Mouse (Mus musculus): ENCODE data around the gene Adamts6.

The Adamts6 gene

GRCm38 (mm10) chr13:104517638-104518311 is 230.1 kb downstream of the Adamts6 start:
- DNase-seq = no peak

- peak; percentile 91 for DNase-seq
Observed at GRCm38 (mm10) chr13:104518312-104519005, 230.8 kb downstream of the Adamts6 start.

GRCm38 (mm10) chr13:104519006-104519695 is 231.5 kb downstream of the Adamts6 start:
- DNase-seq = no peak

- no peak for DNase-seq
Observed at GRCm38 (mm10) chr13:104519981-104520380, 232.3 kb downstream of the Adamts6 start.

GRCm38 (mm10) chr13:104520461-104520860 is 232.8 kb downstream of the Adamts6 start:
- DNase-seq = no peak

DNA sequence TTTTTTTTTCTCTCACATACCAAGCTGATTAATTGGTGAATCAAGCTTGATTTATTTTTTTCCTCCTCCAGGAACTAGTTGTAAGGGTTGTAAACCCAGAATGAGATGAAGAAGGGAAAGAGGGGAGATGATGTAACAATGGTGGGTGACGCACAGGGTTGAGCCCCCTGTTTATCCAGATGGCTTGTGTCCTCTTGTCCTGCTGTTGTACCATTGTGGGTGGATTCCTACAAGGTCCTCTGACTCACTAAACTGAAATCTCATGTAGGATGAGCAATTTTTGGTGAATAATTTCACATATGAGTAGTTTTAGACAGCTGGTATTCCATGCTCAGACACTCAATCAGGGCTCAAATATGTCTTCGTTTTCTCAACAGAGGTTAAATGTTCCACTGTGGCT is 233.9 kb downstream of the Adamts6 start:
- DNase-seq = no peak

GRCm38 (mm10) chr13:104525656-104526055 is 238.0 kb downstream of the Adamts6 start:
- DNase-seq = no peak

GRCm38 (mm10) chr13:104529238-104529637 is 241.6 kb downstream of the Adamts6 start:
- DNase-seq = no peak

GRCm38 (mm10) chr13:104531841-104532240 is 244.2 kb downstream of the Adamts6 start:
- no peak for DNase-seq

DNA sequence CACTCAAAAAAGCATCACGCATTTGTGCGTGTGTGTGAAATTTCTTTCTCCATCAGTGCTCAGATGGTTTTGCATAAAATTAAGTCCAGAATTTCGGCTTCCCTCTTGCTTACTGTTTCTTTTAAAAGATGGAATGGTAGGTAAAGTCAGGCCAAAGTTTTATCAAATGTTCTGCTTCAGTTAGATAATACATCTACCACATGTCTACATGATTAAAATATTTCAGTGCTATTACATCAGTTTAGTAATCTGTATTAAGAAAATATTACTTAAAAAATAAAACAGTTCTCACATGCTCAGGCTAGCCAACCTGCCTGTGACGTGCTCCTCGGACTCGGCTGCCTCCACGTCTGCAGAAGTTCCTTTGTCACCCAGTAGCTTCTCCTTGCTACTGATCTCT is 245.1 kb downstream of the Adamts6 start:
- DNase-seq = no peak

DNA sequence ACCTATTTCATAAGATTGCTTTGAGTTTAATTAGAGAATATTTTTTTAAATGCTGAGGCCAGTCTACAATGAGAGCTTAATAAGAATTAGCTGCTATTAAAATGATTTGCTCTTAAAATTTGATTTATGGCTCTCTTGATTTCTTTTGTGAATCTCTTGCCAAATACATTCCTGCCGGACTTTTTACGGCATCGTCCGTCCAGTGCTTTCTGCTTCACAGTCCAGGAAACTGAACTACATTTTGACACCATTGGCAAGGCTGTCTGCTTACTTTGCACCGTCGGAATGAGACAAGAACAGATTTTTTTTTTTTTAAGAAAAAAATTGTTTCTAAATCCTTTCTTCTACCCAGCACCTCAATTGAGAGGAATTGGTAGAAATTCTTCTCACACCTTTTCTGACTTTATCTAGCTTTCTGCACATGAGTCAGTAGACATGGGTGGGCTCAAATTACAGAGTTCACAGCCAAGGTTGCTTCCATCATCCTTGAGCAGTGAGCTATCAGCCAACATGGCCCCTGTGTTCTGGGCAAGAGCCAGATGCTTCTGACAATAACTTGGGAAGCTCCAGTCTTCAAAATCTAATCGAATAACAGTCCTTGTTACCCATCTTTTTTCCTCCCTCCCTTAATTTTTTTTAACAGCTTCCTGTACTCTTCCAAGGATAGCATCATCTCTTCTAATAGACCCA is 246.3 kb downstream of the Adamts6 start:
- DNase-seq = no peak

GRCm38 (mm10) chr13:104540861-104541398 is 253.3 kb downstream of the Adamts6 start:
- no peak for DNase-seq

GRCm38 (mm10) chr13:104542123-104542758 is 254.6 kb downstream of the Adamts6 start:
- DNase-seq = no peak

- DNase-seq = no peak
Observed at GRCm38 (mm10) chr13:104542759-104543141, 255.1 kb downstream of the Adamts6 start.
